Mouse (Mus musculus) heart, embryonic 14.5 days (tissue): ENCODE measurements around the gene Foxr1. TPM values are rescaled to one million over a fixed set of nuclear protein-coding genes. Genes with fewer than 3 reads are reported as not detected.
A peak's percentile ranks its signal among the peaks of the same experiment; 100 is the strongest.
"Not testable (repeated sequence)": the region's sequence is repeated elsewhere in the genome, so short reads cannot be mapped to it uniquely, and the experiment has no call there.

Source experiments
- ATAC-seq: fragments of 200-750 bp; cut with Nextera tagmentation; 2 replicates; pipeline ENCODE4 v1.8.0; 2017; ENCODE audit warnings: low read depth, moderate TSS enrichment; ENCODE audit not compliant: insufficient number of reproducible peaks, insufficient read depth, low FRiP score
- H3K27ac ChIP-seq, 2 experiments: fragments of 200-500 bp in 1 of 2; fragments of 300-500 bp in 1 of 2; sonication (generic) in 1 of 2; replicated peaks in 1 of 2; 2 replicates each; pipeline ENCODE4 v1.5.1; 2012 to 2014; ENCODE audit warnings: low read depth in 2 of 2, low read length in 2 of 2, control low read depth in 1 of 2, mild to moderate bottlenecking in 1 of 2, mixed read lengths in 1 of 2; ENCODE audit not compliant: control insufficient read depth in 1 of 2, insufficient read depth in 1 of 2
- H3K27me3 ChIP-seq: fragments of 300-500 bp; sonication (generic); 2 replicates; pipeline ENCODE4 v1.6.1; 2014; ENCODE audit warnings: mild to moderate bottlenecking, low read length, control low read depth; ENCODE audit not compliant: control insufficient read depth, insufficient read depth
- H3K36me3 ChIP-seq: fragments of 300-500 bp; sonication (generic); 2 replicates; pipeline ENCODE4 v1.6.1; 2014; ENCODE audit warnings: mild to moderate bottlenecking, control low read depth, low read length, mixed read lengths; ENCODE audit not compliant: control insufficient read depth, insufficient read depth
- H3K4me1 ChIP-seq, 2 experiments: fragments of 200-500 bp in 1 of 2; fragments of 300-500 bp in 1 of 2; sonication (generic) in 1 of 2; 2 replicates each; pipeline ENCODE4 v1.6.1; 2012 to 2014; ENCODE audit warnings: low read length in 2 of 2, control low read depth in 1 of 2, mixed read lengths in 1 of 2; ENCODE audit not compliant: control insufficient read depth in 2 of 2, insufficient read depth in 2 of 2
- H3K4me2 ChIP-seq: fragments of 300-500 bp; sonication (generic); 2 replicates; pipeline ENCODE4 v1.6.1; 2014; ENCODE audit warnings: mild to moderate bottlenecking, low read length
- H3K4me3 ChIP-seq, 2 experiments: fragments of 200-500 bp in 1 of 2; fragments of 300-500 bp in 1 of 2; sonication (generic) in 1 of 2; 2 replicates each; pipeline ENCODE4 v1.5.1; 2012 to 2014; ENCODE audit warnings: low read length in 2 of 2, mild to moderate bottlenecking in 2 of 2, control low read depth in 1 of 2, low read depth in 1 of 2, moderate library complexity in 1 of 2; ENCODE audit not compliant: control insufficient read depth in 1 of 2, insufficient read depth in 1 of 2
- H3K9ac ChIP-seq: fragments of 300-500 bp; sonication (generic); 2 replicates; pipeline ENCODE4 v1.6.1; 2014; ENCODE audit warnings: mild to moderate bottlenecking, low read length
- H3K9me3 ChIP-seq: fragments of 300-500 bp; sonication (generic); 2 replicates; pipeline ENCODE4 v1.6.1; 2016; ENCODE audit warnings: low read length, control low read depth; ENCODE audit not compliant: control insufficient read depth
- WGBS: fragments of 180-500 bp; shearing (Covaris S2); extraction: QIAGEN DNeasy Blood & Tissue Kit; methylation state at CpG from one replicate; pipeline ENCODE4 v1.1.7; 2014; 5-methylcytosine and 5-hydroxymethylcytosine counted together
- polyA plus RNA-seq: library from polyadenylated mRNA; unstranded; fragments of >200 nt; fragmentation: Nextera tagmentation; extraction: Ambion mirVana; gene quantifications from 2 replicates; pipeline ENCODE4 v1.2.1, GENCODE M21; 2014

The Foxr1 gene
- polyA plus RNA-seq, 1 experiment from 2014 or later, result not detected

DNA sequence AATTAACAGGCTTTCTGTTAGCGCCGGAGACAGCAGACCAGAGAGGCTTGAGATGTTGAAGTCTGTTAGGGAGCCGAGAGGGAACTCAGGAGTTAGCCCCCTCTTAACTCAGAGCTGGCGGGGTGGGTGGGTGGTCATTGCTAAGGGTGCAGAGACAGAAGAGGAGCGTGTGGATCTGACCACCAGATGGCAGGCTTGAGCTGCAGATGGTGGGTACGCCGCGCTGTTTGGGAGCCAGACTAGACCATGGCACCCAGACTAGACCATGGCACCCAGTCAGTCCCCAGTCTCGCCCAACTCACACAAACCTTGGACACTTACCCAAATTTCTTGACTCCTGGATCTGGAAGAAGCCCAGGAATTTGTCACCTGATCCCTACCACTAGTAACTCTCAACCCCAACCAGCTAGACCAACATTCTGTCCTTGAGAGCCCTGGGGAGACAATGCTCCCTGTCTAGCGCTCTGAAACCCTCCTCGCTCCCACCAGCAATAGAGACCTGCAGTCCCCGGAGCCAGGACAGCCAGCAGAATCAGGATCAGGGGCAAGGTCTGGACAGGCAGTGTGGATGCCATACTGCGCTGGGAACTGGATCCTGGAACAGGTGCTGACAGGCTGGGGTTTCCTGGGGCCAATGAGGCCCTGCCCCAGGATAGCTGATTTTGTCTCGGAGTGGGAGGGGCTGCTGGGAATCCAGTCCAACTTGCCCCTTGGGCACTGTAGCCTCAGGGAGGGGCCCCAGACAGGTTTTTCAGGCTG lies 13.4 kb upstream of the Foxr1 start:
- Histone ChIP-seq H3K4me2 (no peak overlapping the region), H3K36me3 (no peaks in the 10 kb centered on the region), H3K9ac (no peak overlapping the region), H3K9me3 (no peaks in the 10 kb centered on the region), H3K27me3 (peaks cover 29% of the 10 kb centered on the region), H3K4me3 (no peak overlapping the region), H3K4me1 (no peaks in the 10 kb centered on the region), H3K27ac (no peak overlapping the region)
- peak; percentile 54; the same call in 1 of the 2 replicates for ATAC-seq
- 4% methylated on average over 14 of the region's 14 CpGs for WGBS

- H3K9me3 ChIP-seq, result no peaks in the 10 kb centered on the region
- H3K27ac ChIP-seq, result no peak overlapping the region
- H3K36me3 ChIP-seq, result no peaks in the 10 kb centered on the region
- no peak overlapping the region for H3K4me3 ChIP-seq
- no peak for ATAC-seq
- H3K27me3 ChIP-seq, result peaks cover 12% of the 10 kb centered on the region
- H3K4me2 ChIP-seq, result no peak overlapping the region
- H3K4me1 ChIP-seq, result no peaks in the 10 kb centered on the region
- no peak overlapping the region for H3K9ac ChIP-seq
Observed at GRCm38 (mm10) chr9:44450387-44450786, 9.5 kb upstream of the Foxr1 start.

DNA sequence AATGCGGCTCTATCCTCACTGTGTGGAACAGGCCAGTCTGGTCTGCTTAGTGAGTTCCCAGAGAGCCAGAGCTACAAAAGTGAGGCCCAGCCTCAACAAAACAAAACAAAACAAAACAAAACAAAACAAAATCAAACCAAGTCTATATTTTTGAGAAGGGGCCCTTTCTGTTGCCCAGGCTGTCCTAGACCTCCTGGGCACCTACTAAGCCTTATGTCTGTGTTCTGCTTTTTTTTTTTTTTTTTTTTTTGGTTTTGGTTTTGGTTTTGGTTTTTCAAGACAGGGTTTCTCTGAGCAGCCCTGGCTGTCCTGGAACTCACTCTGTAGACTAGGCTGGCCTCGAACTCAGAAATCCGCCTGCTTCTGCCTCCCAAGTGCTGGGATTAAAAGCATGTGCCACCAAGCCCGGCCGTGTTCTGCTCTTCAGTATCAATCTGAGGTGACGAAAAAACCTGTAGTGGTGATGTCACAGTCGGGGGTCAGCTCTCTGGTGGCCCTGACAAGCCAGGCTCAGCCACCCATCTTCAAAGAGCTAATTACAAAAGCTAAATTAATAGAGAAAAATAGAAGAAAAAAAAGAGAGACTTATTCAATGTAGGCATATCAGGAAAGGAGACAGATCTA lies 3.6 kb upstream of the Foxr1 start:
- not testable (repeated sequence) for ATAC-seq, H3K4me3 ChIP-seq, H3K4me1 ChIP-seq, H3K9me3 ChIP-seq, H3K27me3 ChIP-seq, H3K9ac ChIP-seq, H3K27ac ChIP-seq, H3K36me3 ChIP-seq, H3K4me2 ChIP-seq
- WGBS, result 76% methylated on average over 7 of the region's 7 CpGs

DNA sequence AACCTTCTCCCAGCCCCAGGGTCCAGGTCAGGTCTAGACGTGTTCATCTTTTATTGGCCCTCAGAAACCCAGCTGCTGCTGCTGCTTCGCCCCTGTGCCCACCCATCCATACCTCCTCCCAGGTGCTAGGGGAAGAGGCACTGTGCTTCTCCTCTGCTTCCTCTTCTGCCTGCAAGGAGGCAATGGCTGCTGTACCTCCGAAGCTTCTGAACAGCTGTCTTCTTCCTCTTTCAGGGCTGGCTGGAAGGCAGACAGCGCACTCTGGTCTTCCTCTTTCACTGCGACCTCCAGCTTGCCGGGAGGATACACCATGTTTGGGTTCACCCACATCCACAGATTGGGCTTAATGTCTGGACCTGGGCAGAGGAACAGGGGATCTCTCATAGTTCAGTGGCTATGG lies 5.2 kb downstream of the Foxr1 start:
- H3K4me2 ChIP-seq, result no peak overlapping the region
- WGBS, result 83% methylated on average over 6 of the region's 6 CpGs
- ATAC-seq, result no peak
- no peak overlapping the region for H3K9ac ChIP-seq
- no peak overlapping the region for H3K4me3 ChIP-seq
- no peaks in the 10 kb centered on the region for H3K9me3 ChIP-seq
- H3K4me1 ChIP-seq, result no peaks in the 10 kb centered on the region
- no peaks in the 10 kb centered on the region for H3K27me3 ChIP-seq
- H3K27ac ChIP-seq, result no peak overlapping the region
- no peaks in the 10 kb centered on the region for H3K36me3 ChIP-seq

- Histone ChIP-seq H3K36me3 (no peaks in the 10 kb centered on the region), H3K4me1 (no peaks in the 10 kb centered on the region), H3K4me3 (no peak overlapping the region), H3K27me3 (no peaks in the 10 kb centered on the region), H3K9me3 (no peaks in the 10 kb centered on the region), H3K4me2 (no peak overlapping the region), H3K27ac (no peak overlapping the region), H3K9ac (no peak overlapping the region)
- WGBS, result 42% methylated on average over 5 of the region's 5 CpGs
- no peak for ATAC-seq
Observed at GRCm38 (mm10) chr9:44432577-44433185, 8.3 kb downstream of the Foxr1 start.

GRCm38 (mm10) chr9:44423576-44423975 lies 17.4 kb downstream of the Foxr1 start:
- ATAC-seq, result no peak
- H3K4me3 ChIP-seq, result no peak overlapping the region
- no peak overlapping the region for H3K4me2 ChIP-seq
- H3K9me3 ChIP-seq, result no peaks in the 10 kb centered on the region
- no peak overlapping the region for H3K9ac ChIP-seq
- H3K27me3 ChIP-seq, result no peaks in the 10 kb centered on the region
- H3K27ac ChIP-seq, result no peak overlapping the region
- 83% methylated on average over 4 of the region's 4 CpGs for WGBS
- no peaks in the 10 kb centered on the region for H3K4me1 ChIP-seq
- no peaks in the 10 kb centered on the region for H3K36me3 ChIP-seq

DNA sequence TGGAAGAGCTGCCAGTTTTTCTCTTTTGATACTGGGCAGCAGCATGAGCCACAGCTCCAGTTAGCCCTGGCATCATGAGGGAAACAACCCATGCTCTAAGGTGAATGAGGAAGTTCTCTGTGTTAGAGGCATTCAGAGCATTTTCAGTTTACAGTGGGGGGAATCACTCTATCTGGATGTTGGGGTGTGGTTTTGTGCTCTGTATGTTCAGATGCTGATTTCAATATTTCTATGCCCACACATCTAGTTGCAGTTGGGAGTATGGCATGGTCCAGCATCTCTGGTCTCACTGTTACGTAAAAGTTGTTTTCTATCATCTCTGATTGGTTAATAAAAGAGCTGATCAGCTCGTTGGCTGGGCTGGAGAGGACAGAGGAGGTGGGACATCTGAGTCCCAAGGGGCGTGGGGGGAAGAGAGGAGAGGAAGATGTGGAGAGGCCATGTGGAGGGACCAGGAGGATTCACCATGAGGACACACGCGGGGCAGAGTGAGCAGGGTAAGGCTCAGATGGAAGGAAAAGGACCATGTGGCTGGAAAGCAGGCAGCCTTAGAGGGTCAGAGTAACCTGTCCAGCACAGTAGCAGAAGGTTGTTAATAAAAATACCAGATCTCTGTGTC lies 20.5 kb downstream of the Foxr1 start:
- Histone ChIP-seq H3K9ac (no peak overlapping the region), H3K4me2 (no peak overlapping the region), H3K4me1 (peaks cover 2 to 13% of the 10 kb centered on the region in 2 experiments), H3K27me3 (no peaks in the 10 kb centered on the region), H3K36me3 (peaks cover 10% of the 10 kb centered on the region; the same call in 1 of the 2 replicates), H3K9me3 (no peaks in the 10 kb centered on the region), H3K27ac (no peak overlapping the region), H3K4me3 (no peak overlapping the region)
- no peak for ATAC-seq
- WGBS, result 72% methylated on average over 5 of the region's 5 CpGs
